ENCODE assay signal across 26 mouse cellular contexts in the genomic region with DNA sequence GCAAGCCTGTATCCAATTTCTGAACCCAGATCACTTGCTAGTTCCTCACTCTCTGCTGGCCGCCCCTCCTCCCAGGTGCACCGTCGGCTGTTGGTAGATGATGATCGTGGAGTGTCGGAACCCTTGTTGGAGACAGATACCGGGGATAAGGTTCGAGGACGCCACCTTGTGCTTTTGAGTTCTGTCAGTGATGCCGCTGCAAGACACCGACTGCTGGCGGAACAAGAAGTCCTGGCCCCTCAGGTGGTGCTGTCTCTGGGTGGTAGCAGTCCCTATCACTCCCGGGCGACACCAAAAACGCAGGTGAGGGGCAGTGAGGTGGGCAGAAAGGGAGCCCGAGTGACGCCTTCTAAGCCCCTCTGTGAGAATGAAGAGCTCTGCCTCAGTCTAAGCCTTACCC. TPM values are rescaled to one million over a fixed set of nuclear protein-coding genes. Genes with fewer than 3 reads are reported as not detected.
"Had no signal": no experiment of that assay in that cellular context is flagged by ENCODE, and none has a peak within 500 bp of the region (broad histone marks: within the 10 kb centered on the region; RNA-seq: fewer than 3 reads in every experiment).

No protein-coding gene starts in this region.

- DNase-seq: cerebellum, adult 9-10 months; cerebellum, adult 9-11 months; cerebellum, postnatal 10 days; cerebellum, postnatal 14 days; cerebellum, postnatal 25 days; cerebellum, postnatal 36 days; embryo, embryonic 11 days; forebrain, postnatal 0 days; gastrocnemius, adult 2 months; gastrocnemius, postnatal 10 days; gastrocnemius, postnatal 14 days; gastrocnemius, postnatal 25 days; gastrocnemius, postnatal 36 days; heart, adult 18-20 months; heart, adult 2 months had no signal

- H3K4me1 ChIP-seq: embryonic facial prominence, embryonic 12.5 days; embryonic facial prominence, embryonic 13.5 days; embryonic facial prominence, embryonic 15.5 days; forebrain, embryonic 12.5 days; forebrain, embryonic 13.5 days; forebrain, embryonic 15.5 days had no signal

- H3K9me3 ChIP-seq: embryonic facial prominence, embryonic 10.5 days; embryonic facial prominence, embryonic 12.5 days; embryonic facial prominence, embryonic 13.5 days; embryonic facial prominence, embryonic 15.5 days; forebrain, embryonic 12.5 days; forebrain, embryonic 13.5 days; forebrain, embryonic 15.5 days had no signal

- H3K27ac ChIP-seq: embryonic facial prominence, embryonic 10.5 days; embryonic facial prominence, embryonic 12.5 days; embryonic facial prominence, embryonic 13.5 days; embryonic facial prominence, embryonic 15.5 days; forebrain, embryonic 10.5 days; forebrain, embryonic 12.5 days; forebrain, embryonic 13.5 days; forebrain, embryonic 15.5 days; gastrocnemius, adult 2 months; heart, adult 2 months had no signal

- H3K4me3 ChIP-seq: embryonic facial prominence, embryonic 10.5 days; embryonic facial prominence, embryonic 12.5 days; embryonic facial prominence, embryonic 13.5 days; embryonic facial prominence, embryonic 15.5 days; erythroblast, embryonic 14.5 days; forebrain, embryonic 10.5 days; forebrain, embryonic 12.5 days; forebrain, embryonic 13.5 days; forebrain, embryonic 15.5 days; gastrocnemius, adult 2 months; heart, adult 2 months had no signal

- H3K27me3 ChIP-seq: embryonic facial prominence, embryonic 12.5 days; embryonic facial prominence, embryonic 13.5 days; embryonic facial prominence, embryonic 15.5 days; forebrain, embryonic 12.5 days; forebrain, embryonic 13.5 days; forebrain, embryonic 15.5 days had no signal

RNA-seq across cellular contexts. Expression of gene Zfp791, which starts 26.7 kb away (rescaled TPM):
- total RNA-seq: common myeloid progenitor, adult 5-6 weeks; granulocyte monocyte progenitor cell, adult 5-6 weeks had no signal
